In genomic region chr19:41737657-41738428, GRCm38 (mm10) we compare ENCODE assay signal across 8 mouse cellular contexts. TPM values are rescaled to one million over a fixed set of nuclear protein-coding genes. Genes with fewer than 3 reads are reported as not detected.
A peak's percentile ranks its signal among the peaks of the same experiment; 100 is the strongest.
DNase-seq lines count a peak whose midpoint lies in the region; ATAC-seq lines count a peak whose summit lies in the region.

No protein-coding gene starts in this region.

- no peaks in the 10 kb centered on the region for H3K36me3 ChIP-seq in intestine, embryonic 16.5 days (ENCODE audit: control insufficient read depth, insufficient read depth, low read length)
- no peaks in the 10 kb centered on the region for H3K36me3 ChIP-seq in intestine, embryonic 15.5 days
- no peaks in the 10 kb centered on the region for H3K36me3 ChIP-seq in embryonic facial prominence, embryonic 15.5 days
- no peaks in the 10 kb centered on the region for H3K36me3 ChIP-seq in liver, embryonic 16.5 days (ENCODE audit: control insufficient read depth, insufficient read depth)
- no peaks in the 10 kb centered on the region for H3K36me3 ChIP-seq in stomach, embryonic 16.5 days (ENCODE audit: control insufficient read depth, insufficient read depth, low read length)

- 0 out of 2 replicates have a peak, but pooled peaks cover under 1% of the 10 kb centered on the region for H3K4me1 ChIP-seq in intestine, embryonic 16.5 days (ENCODE audit: control insufficient read depth, insufficient read depth, low read length)
- H3K4me1 ChIP-seq in intestine, embryonic 15.5 days (replicated peaks), result peaks cover 2% of the 10 kb centered on the region
- peaks cover 11% of the 10 kb centered on the region for H3K4me1 ChIP-seq in embryonic facial prominence, embryonic 15.5 days
- H3K4me1 ChIP-seq in liver, embryonic 16.5 days (ENCODE audit: control insufficient read depth, low read depth, low read length), result peaks cover 19% of the 10 kb centered on the region
- H3K4me1 ChIP-seq in stomach, embryonic 16.5 days (ENCODE audit: control insufficient read depth, insufficient read depth, low read length), result peaks cover 3% of the 10 kb centered on the region; the same call in 1 of the 2 replicates

- no peak overlapping the region for H3K4me3 ChIP-seq in intestine, embryonic 16.5 days (ENCODE audit: low read length)
- H3K4me3 ChIP-seq in intestine, embryonic 15.5 days (replicated peaks), result no peak overlapping the region
- H3K4me3 ChIP-seq in embryonic facial prominence, embryonic 15.5 days (replicated peaks), result no peak overlapping the region
- peak overlapping the region; percentile 50 for H3K4me3 ChIP-seq in liver, embryonic 16.5 days (ENCODE audit: low read depth, low read length)
- no peak overlapping the region for H3K4me3 ChIP-seq in stomach, embryonic 16.5 days (replicated peaks; ENCODE audit: low read length)

- no peak overlapping the region for H3K27ac ChIP-seq in intestine, embryonic 16.5 days (ENCODE audit: low read length)
- no peak overlapping the region for H3K27ac ChIP-seq in intestine, embryonic 15.5 days
- no peak overlapping the region for H3K27ac ChIP-seq in embryonic facial prominence, embryonic 15.5 days (replicated peaks)
- H3K27ac ChIP-seq in liver, embryonic 16.5 days (ENCODE audit: low read length), result peak overlapping the region; percentile 22; the same call in 1 of the 2 replicates
- no peak overlapping the region for H3K27ac ChIP-seq in stomach, embryonic 16.5 days (ENCODE audit: low read length)

- peak; percentile 75 to 83 for DNase-seq in layer of hippocampus, adult 18-20 months (ENCODE audit: low spot score in 2 of 2)
- no peak for DNase-seq in spleen, postnatal 36 days (ENCODE audit: low spot score in 2 of 2)
- no peak for DNase-seq in cerebellum, adult 8-10 months

- H3K4me2 ChIP-seq in intestine, embryonic 16.5 days (ENCODE audit: low read depth, low read length), result no peak overlapping the region
- H3K4me2 ChIP-seq in intestine, embryonic 15.5 days (replicated peaks), result no peak overlapping the region
- peak overlapping the region; percentile 4; the same call in 1 of the 2 replicates for H3K4me2 ChIP-seq in embryonic facial prominence, embryonic 15.5 days (replicated peaks)
- H3K4me2 ChIP-seq in liver, embryonic 16.5 days (ENCODE audit: low read depth, low read length), result peak overlapping the region; percentile 70
- H3K4me2 ChIP-seq in stomach, embryonic 16.5 days (ENCODE audit: low read depth, low read length), result no peak overlapping the region

- 0 out of 2 replicates have a peak, but pooled peaks have one; percentile 16 for ATAC-seq in intestine, embryonic 16.5 days
- ATAC-seq in intestine, embryonic 15.5 days, result no peak
- ATAC-seq in embryonic facial prominence, embryonic 15.5 days (ENCODE audit: insufficient number of reproducible peaks, low FRiP score, low TSS enrichment, low read depth), result peak; percentile 63; the same call in 1 of the 2 replicates
- peak; percentile 68 for ATAC-seq in liver, embryonic 16.5 days (ENCODE audit: low read depth)
- ATAC-seq in stomach, embryonic 16.5 days (ENCODE audit: insufficient read depth, low FRiP score), result 0 out of 2 replicates have a peak, but pooled peaks have one; percentile 26

- H3K9ac ChIP-seq in intestine, embryonic 16.5 days (ENCODE audit: low read depth, low read length), result no peak overlapping the region
- H3K9ac ChIP-seq in intestine, embryonic 15.5 days, result no peak overlapping the region
- H3K9ac ChIP-seq in embryonic facial prominence, embryonic 15.5 days, result no peak overlapping the region
- peak overlapping the region; percentile 22; the same call in 1 of the 2 replicates for H3K9ac ChIP-seq in liver, embryonic 16.5 days (ENCODE audit: low read depth, low read length)
- H3K9ac ChIP-seq in stomach, embryonic 16.5 days (ENCODE audit: low read length), result no peak overlapping the region

- no peaks in the 10 kb centered on the region for H3K9me3 ChIP-seq in intestine, embryonic 16.5 days (ENCODE audit: control insufficient read depth, low read length)
- no peaks in the 10 kb centered on the region for H3K9me3 ChIP-seq in intestine, embryonic 15.5 days
- H3K9me3 ChIP-seq in embryonic facial prominence, embryonic 15.5 days (replicated peaks), result no peaks in the 10 kb centered on the region
- H3K9me3 ChIP-seq in liver, embryonic 16.5 days (replicated peaks; ENCODE audit: control insufficient read depth, low read length), result no peaks in the 10 kb centered on the region
- no peaks in the 10 kb centered on the region for H3K9me3 ChIP-seq in stomach, embryonic 16.5 days (replicated peaks; ENCODE audit: control insufficient read depth, low read length)

- peaks cover 35% of the 10 kb centered on the region for H3K27me3 ChIP-seq in intestine, embryonic 16.5 days (replicated peaks; ENCODE audit: control insufficient read depth, insufficient read depth, low read length)
- H3K27me3 ChIP-seq in intestine, embryonic 15.5 days (replicated peaks), result peaks cover 33% of the 10 kb centered on the region
- peaks cover 66% of the 10 kb centered on the region for H3K27me3 ChIP-seq in embryonic facial prominence, embryonic 15.5 days
- H3K27me3 ChIP-seq in liver, embryonic 16.5 days (ENCODE audit: control insufficient read depth, insufficient read depth, low read depth, low read length), result peaks cover 33% of the 10 kb centered on the region
- H3K27me3 ChIP-seq in stomach, embryonic 16.5 days (ENCODE audit: control insufficient read depth, insufficient read depth, low read length), result peaks cover 38% of the 10 kb centered on the region

- 2% methylated on average over 15 of the region's 18 CpGs for WGBS in intestine, embryonic 16.5 days
- 6% methylated on average over 17 of the region's 18 CpGs for WGBS in intestine, embryonic 15.5 days
- WGBS in embryonic facial prominence, embryonic 15.5 days, result under 1% methylated on average over 17 of the region's 18 CpGs
- WGBS in liver, embryonic 16.5 days (ENCODE audit: insufficient replicate concordance), result 8% methylated on average over 18 of the region's 18 CpGs
- 7% methylated on average over 18 of the region's 18 CpGs for WGBS in stomach, embryonic 16.5 days

RNA-seq across cellular contexts. Expression of gene Slit1, which starts 5.6 kb away (rescaled TPM):
- 0.45 and 0.68 TPM in 2 replicates for polyA plus RNA-seq in intestine, embryonic 16.5 days (2015; fragmentation: Nextera tagmentation; extraction: Ambion mirVana)
- polyA plus RNA-seq in intestine, embryonic 15.5 days (2015; fragmentation: Nextera tagmentation; extraction: Ambion mirVana), result 0.63 and 0.68 TPM in 2 replicates
- 0.64 and 1.1 TPM in 2 replicates for polyA plus RNA-seq in embryonic facial prominence, embryonic 15.5 days (2015; fragmentation: Nextera tagmentation; extraction: Ambion mirVana)
- total RNA-seq in layer of hippocampus, adult 18-20 months (2021), result 100 to 1,000 TPM; 209 to 224 TPM
- 0.13 and 0.26 TPM in 2 replicates for polyA plus RNA-seq in liver, embryonic 16.5 days (2015; fragmentation: Nextera tagmentation; extraction: Ambion mirVana)
- 0.69 and 0.97 TPM in 2 replicates for polyA plus RNA-seq in stomach, embryonic 16.5 days (2015; fragmentation: Nextera tagmentation; extraction: Ambion mirVana)

Comparison
In these comparisons a context has a peak if more than half of its experiments do, and no peak if none do; other contexts are left out.
1. H3K4me2 ChIP-seq: peak in embryonic facial prominence, embryonic 15.5 days (single experiment) and liver, embryonic 16.5 days (single experiment); none in intestine, embryonic 16.5 days (single experiment), intestine, embryonic 15.5 days (single experiment) and stomach, embryonic 16.5 days (single experiment).
2. DNase-seq: peak in layer of hippocampus, adult 18-20 months (2 of 2); none in spleen, postnatal 36 days (0 of 2) and cerebellum, adult 8-10 months (single experiment).